Mouse (Mus musculus): ENCODE measurements around the gene Gpc4.

Gene Gpc4

DNA sequence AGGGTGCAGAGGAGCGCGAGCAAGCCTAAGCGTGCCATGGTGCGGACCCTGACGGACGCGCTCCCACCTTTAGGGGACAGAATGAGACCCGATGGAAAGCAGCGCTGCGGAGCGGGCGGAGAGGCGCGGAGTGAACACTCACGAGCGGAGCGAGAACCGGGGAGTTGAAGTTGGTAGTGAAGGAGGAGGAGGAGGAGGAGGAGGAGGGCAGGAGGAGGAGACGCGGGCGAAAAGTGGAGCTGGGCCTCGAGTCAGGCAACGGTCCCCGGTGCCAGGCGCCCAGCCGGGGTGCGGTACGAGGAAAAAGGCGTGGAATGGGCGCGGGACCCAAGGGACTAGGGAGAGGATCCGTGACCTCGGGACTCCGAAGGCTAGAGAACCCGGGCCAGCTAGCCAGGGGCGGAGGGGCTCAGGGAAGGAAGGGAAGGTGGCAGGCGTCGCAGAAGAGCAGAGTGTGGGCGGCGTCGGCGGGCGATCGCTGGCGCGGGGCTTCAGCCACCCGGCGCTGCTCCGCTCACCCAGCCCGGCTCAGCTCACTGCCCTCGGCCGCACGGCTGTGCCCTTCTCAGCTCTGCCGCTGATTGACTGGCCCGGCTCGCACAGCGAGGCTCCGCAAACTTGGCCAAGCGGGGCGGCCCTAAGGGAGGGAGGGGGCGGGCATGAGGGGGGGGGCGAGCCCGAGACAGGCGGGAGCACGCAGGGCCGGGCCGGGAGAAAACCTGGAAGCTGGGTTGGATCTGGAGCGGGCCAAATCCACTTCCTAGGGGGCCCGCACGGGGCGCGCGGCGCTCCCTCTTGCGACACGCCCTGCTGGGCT is at the start of gene Gpc4:
TSS of gene Gpc4 (minus strand) at position 515 of the 817 bp plus-strand sequence.
- peak; percentile 52 to 72 for DNase-seq (ENCODE audit: low spot score in 2 of 2)

DNA sequence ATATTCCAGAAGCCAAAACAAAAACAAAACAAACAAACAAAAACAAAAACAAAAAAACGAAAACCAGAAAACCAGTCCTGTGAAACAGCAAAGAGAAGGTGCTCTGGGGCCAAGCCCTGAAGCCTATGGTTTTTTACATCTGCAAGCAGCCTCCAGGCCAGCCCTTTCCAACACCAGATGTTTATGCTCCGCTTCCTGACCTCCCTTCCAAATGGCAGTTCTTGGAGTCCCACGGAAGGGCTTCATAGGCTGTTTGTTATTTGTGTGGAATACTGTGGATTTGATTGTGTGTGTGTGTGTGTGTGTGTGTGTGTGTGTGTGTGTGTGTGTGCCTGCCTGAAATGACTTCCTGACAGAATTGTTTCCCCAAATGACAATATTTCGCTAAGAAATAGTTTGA is 47.8 kb upstream of the Gpc4 start:
- no peak for DNase-seq (ENCODE audit: low spot score in 2 of 2)

DNA sequence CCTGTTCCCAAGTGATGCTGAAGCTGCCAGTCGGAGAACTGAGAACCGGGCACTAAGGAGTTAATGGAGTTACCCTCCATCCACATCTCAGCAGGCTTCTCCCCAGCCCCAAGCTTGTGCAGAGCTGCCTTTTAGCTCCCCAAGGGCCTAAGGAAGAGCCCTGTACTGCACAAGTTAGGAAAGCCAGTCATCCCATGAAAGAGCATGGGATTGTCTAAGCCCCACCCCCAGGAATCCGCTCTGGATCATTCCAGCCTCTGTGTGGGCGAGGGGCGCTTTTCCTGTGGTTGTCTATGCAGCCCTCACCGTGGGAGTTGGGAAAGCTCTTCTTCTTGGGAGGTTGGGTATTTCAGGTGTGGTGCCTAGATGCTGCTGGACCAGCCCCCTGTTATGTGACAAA is 34.8 kb upstream of the Gpc4 start:
- DNase-seq (ENCODE audit: low spot score in 2 of 2), result no peak

DNA sequence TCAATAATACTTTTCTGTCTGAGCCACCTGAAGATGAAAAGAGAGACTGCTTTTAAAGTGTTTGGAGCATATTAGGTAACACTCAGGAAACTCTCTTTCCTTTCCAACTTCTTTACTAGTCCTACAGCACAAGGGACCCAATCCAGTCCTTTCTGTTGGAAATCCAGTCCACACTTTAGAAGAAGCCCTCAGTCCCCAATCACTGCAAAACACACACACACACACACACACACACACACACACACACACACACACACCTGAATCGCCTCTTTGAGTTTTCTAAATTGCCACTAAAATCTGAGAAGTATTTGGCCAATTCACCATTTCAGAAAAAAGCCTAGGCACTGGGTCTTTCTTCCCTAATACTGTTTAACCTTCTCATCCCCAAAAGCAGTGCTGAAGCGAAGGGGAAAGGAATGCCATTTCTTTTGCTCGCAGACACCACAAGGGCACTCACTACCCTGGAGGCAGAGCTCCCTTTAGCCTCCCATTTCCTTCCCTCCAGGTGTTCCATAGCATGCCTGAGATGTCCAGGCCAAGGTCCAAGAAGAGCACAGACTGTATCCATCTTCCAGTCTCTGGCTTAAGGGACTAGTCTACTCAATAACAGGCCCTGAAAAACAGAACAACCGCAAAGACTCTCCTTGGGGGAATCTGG is 28.4 kb upstream of the Gpc4 start:
- no peak for DNase-seq (ENCODE audit: low spot score in 2 of 2)

DNA sequence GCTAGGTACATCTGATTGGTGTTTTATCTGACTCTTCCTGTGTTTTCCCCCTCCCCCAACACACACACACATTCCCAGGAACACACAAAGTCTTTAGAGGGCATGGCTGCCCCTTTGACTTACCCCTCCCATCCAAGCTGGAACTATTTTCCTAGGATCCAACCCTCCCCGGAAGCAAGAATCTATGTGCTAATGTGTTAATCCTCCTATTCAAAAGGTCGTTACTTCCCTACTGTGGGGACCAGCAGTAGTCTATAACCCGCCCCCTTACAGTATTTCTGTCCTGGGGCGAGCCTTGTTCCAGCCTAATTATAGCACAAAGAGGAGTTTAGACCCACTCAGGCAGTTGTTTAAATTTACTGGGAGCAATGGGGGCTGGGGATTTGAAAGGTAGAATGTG is 24.0 kb upstream of the Gpc4 start:
- DNase-seq (ENCODE audit: low spot score in 2 of 2), result no peak

DNA sequence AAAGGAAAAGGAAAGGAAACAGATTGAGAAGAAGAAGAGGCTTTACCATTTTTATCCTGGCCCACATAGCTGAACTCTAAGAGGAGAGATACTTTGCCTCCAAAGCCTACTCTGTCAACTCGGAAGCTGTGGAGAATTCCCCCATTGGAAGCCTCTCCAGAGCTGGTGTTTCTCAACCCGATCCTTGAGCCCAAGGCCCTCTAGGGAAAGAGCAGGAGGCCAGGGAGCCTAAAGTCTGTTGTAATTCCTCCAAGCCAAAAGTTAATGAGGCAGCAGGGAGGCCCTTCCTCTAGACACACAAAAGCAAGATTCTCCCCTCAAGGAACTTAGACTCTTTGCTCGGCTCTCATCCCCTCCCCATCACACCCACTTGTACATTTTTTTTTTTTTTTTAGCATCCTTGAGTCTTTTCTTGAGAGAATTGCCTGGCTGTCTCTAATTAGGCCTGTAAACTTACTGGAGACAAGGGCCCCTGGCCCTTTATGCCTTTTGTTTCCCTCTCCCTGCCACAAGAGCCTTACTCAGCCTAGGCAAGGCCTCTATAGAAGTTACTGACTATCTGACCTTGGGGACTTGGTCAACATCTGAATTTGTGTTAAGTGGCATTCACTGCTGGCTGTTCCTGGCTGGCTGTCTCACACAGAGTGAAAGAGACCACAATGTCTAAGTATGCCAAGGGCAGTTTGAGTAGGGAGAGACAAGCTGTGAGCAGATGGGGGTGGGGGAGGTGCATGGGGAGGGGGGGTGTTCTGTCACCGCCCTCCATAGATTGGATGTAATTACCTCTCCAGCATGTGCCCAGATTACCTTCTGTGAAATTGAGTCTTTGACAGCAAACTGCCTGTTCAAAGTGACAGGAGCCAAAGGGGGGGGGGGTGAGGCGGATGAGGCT is 18.7 kb upstream of the Gpc4 start:
- peak in 1 of 2 experiments; percentile 6 for DNase-seq (ENCODE audit: low spot score in 2 of 2)

DNA sequence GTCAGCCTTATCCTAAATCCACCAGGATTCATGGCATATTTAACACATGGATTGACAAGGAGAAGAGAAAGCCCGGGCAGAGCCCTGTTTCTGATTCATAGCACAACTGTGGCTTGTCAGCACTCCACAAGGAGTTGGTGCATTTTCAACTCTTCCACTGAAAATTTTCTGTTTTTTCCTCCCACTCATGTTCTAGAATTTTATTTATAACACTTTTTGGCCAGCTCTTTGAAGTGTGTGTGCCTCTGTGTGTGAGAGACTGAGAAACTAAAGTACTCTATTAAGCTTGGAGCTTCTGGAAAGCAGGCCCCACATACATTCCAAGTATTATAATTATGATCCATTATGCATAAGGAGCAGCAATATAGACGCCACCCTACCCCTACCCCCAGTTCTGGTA is 16.3 kb upstream of the Gpc4 start:
- no peak for DNase-seq (ENCODE audit: low spot score in 2 of 2)

DNA sequence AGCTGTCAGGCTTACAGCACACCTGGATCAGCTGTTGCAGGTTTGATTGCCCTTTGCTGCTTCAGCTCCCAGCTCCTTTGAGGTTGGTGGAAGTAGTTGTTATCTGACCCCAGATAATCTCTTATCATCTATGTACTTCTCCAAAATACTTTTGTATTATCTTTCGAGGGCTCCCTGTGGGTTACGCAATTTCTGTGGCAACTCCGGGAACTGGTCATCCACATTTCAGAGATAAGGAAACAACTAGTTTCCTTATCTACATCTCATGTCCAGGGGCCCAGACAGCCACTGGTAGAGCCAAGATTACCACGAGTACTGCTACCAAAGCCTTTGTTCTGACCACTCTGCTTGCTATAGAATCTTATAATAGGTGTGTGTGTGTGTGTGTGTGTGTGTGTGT is 12.0 kb upstream of the Gpc4 start:
- no peak for DNase-seq (ENCODE audit: low spot score in 2 of 2)

DNA sequence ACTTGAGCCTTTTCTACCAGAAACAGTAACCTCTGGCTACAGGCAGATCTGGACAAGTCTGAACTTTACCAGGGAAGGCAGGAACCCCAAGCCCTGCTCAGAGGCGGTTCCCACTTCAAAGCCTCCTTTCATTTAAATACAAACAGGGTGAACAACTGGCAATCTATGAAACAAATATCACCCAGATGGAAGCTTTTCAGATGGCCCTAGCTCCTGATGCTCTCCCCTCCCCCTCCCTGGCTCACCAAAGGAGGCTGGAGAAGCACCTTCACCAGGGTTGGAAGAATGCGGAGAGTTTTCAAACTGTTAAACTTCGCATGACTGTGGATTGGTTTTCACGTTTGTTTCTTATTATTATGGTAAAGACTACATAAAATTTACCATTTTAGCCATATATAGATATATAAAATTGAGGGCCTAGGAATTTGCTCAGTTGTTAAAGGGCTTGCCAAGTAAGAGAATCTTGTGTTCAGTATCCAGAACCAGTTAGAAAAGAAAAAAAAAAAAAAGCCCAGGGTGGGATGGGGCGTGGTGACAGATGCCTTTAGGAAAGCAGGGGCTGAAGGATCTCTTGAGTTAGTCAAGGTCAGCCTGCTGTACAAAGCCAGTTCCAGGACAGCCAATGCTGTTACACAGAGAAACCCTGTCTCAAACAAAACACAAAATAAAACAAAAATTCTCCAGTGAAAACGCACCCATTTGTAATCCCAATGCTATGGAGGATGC is 2.6 kb upstream of the Gpc4 start:
- no peak for DNase-seq (ENCODE audit: low spot score in 2 of 2)

DNA sequence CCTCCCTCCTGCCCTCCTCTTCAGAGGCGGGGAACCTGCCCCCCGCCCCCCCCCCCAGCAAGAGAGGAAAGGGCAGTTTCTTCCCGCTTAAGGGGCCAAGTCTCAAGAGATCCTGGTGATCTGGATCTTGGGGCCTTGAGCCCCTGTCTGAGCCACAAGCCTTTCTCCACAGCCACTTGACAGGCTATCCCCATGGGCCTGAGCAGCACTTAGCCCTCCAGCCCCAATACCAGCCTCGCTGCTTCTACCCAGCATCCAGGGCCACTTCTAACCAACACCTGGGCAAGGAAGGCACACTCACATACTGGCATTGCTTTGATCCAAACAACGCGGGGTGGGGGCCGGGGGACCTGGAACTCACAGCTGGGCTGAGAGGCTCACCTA is 495 bp upstream of the Gpc4 start:
- no peak for DNase-seq (ENCODE audit: low spot score in 2 of 2)

DNA sequence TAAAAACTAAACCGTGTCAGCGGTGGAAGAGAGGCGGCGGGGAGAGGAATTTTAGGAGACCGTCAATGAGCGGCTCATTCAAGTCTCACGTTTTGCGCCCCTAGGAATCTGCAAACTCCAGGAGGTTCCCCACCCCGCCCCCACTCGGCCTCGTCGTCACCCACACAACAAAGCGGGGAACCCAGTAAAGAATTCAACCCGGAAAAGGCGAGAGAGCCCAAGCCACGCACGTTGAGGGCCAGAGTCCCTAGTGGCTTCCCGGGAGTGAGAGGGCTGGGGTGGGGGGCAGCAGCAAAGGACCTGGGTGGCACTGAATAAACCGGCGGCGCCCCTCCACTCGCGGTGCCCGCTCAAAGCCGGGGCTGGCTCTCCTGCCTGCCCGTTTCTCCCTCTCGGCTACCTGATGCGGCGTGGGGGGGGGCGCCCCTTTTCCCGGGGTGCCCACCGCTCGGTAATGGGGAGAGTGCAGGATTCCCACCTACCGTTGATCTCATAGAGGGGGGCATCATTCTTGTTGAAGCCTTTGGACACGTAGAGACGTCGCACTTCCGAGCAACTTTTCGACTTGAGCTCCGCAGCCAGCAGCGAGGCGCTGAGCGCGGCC is 816 bp downstream of the Gpc4 start:
- DNase-seq (ENCODE audit: low spot score in 2 of 2), result peak; percentile 5 to 12

DNA sequence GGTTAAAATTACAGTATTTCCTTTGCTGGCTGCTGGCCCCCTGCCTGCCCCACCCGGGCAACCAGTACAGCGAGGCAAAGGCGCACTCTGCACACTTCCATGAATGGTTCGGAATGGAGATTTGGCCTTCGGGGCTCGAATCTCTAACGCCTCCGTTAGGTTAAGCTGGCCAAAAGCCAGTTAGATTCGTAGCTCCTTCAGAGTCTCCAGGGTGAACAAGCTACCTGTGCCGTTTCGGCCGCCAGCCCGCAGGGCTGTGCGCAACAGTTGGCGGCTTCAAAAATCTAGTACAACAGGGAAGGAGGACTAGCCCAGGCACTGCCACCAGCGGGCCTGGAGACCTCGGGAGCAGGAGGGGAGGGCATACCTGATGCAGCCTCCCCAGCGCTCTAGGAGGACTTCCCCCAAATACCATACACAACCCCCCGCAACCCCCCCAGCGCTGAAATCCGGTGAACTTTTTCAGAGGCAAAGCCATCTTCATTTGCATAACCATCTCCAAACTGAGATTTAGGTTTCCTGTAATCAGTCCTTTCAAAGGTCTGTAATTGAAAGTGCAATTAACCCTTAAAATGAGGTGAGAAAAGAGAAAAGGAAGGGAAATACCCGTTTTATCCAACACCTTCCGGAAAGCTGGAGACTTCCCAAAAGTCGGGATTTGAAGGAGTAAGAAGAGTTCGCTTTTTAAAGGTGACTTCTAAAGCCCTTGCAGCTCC is 1.5 kb downstream of the Gpc4 start:
- DNase-seq (ENCODE audit: low spot score in 2 of 2), result peak in 1 of 2 experiments; percentile 3

DNA sequence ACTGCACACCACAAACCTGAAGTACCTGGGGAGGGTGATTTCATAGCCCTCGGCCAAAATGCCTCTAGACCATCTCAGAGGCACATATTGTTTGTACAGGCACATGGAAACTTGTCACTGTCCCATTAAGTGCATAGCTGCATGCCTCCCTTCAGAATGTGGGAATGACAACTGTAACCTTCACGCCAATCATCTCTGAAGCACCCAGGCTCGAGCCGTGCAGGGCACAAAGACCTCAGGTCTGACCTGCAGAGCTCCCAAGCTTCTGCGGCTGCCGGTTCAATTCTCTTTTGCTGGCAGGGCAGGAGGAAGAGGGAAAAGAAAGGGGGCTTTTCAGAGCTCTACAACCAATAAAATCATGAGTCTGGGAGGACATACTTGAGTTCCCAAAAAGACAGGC is 2.3 kb downstream of the Gpc4 start:
- DNase-seq (ENCODE audit: low spot score in 2 of 2), result no peak

DNA sequence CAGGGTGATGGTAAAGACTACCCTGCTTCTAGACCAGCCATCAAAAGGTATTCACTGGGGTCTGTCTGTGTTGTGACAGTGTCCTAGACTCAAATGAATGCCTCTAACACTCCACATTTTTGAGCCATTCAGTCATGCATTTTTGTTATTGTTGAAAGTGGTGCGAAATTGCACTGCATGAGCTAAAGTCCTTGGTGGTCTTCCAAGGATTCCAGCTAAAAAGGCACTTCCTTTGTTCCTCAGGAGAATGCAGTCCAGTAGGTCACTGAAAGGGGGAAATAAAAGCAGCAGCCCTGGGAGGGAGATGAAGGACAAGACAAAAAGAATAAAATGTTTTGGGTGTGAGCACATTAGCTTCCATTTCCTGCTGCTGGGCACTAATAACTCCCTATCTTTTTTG is 2.8 kb downstream of the Gpc4 start:
- no peak for DNase-seq (ENCODE audit: low spot score in 2 of 2)

DNA sequence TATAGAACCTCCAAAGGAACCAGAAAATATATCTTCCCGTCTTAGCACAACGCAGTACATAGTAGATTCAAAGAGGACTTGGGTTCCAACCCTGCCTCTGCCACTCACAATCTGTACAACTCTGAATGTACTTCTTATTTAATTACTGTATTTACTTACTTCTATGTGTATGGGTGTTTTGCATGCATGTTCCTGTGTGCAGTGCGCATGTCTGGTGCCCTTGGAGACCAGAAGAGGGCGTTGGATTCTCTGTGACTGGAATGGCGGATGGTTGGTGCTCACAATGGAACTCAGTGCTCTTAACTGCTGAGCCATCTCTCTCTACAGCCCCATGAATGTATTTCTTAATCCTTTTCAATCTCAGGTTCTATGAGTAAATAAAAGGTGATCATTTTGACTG is 5.4 kb downstream of the Gpc4 start:
- DNase-seq (ENCODE audit: low spot score in 2 of 2), result no peak

DNA sequence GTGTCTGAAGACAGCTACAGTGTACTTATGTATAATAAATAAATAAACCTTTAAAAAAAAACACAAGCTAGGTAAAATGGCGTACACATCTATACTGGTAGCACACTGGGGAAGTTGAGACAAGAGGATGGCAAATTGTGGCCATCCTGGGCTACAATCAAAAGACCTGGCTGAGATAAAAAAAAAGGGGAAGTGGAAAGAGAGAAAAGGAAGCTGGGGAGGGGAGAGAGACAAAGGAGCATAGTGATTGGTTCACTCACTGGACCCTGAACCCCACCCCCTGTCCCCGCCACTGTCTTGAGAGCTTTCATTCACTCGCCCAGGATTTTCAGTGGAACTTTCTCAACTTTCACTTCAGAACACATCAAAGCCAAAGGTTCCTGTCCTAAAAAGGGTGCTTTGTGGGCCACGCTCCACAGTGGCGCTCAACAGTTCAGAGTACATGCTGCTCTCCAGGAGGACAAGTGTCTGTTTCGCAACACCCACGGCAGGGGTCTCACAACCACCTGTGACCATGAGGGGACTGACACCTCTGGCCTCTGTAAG is 9.6 kb downstream of the Gpc4 start:
- no peak for DNase-seq (ENCODE audit: low spot score in 2 of 2)

DNA sequence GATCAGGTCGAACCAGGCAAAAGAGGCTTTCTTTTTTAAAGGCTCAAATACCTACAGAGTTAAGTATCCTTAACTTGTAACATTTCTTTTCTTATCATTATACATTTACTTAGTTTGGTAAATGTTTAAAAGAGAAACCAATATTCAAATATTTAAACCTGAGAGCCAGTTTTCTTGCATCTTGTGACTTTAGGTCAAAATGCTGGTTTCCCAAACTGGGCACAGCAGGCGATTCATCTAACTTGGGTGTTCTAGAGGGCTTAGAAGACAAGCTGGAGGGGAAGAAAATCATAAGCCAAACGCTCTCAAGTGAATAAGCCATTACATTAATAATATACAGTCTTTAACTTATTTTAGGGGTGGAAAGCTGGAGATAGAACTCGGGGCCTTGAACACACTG is 10.2 kb downstream of the Gpc4 start:
- no peak for DNase-seq (ENCODE audit: low spot score in 2 of 2)

DNA sequence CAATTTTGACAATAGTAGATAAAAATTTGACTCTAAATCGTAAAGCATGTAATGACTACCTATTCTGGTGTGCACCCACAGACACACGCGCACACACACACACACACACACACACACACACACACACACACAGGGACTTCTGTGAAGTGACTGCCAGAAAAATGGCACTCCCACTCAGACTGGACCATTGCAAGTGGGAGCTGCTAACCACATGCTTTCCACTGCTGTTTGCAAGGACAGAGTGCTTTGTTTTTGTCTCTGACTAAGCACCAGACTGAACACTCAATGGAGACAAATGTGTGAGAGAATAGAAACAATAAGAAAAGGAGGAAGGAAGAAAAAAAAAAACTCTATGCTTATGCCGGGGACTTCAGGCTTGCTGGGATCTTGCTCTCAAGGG is 11.6 kb downstream of the Gpc4 start:
- DNase-seq (ENCODE audit: low spot score in 2 of 2), result no peak

DNA sequence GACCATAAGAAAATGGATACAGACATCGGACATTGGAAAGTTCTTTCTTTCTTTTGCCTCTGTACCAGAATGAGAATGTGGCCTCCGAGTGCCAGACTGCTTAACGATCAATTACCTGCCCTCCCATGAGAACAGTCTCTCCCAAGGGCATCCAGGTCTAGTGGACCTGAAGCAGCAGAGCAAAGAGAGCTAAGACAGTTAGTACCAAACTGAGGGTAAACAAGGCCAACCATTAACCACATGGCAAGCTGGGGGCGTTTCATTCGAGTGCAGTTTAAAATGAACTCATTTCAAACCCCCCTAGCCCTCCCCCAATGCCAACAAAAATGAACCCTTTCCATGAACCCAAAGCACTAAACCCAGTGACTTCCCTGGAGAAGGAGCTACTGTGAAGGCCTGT is 12.1 kb downstream of the Gpc4 start:
- DNase-seq (ENCODE audit: low spot score in 2 of 2), result no peak

DNA sequence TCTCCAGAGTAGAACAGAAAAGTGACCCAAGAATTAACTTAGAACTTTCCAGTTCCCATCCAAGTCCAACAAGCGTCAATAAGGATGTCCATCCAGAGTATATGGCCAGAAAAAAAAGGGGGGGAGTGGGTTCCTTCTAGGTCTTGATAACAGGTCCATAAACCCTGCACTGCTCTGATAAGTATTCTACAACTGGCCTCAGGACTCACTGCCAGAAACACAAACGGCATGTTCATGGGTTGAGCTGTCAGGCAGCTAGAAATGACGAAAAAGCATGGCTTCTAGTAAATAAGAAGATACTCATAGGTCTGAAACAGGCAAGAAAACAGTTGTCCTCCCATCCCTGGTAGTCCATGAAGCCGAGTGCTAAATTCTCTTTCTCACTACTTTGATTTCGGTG is 13.5 kb downstream of the Gpc4 start:
- no peak for DNase-seq (ENCODE audit: low spot score in 2 of 2)
